Mouse (Mus musculus) layer of hippocampus, postnatal 25 days (tissue): Measurements from ENCODE around the gene Dnmt1. TPM values are rescaled to one million over a fixed set of nuclear protein-coding genes. Genes with fewer than 3 reads are reported as not detected.

Experiments
- DNase-seq, 2 experiments: peaks; one replicate each; pipeline ENCODE4 v3.0.0; 2022; ENCODE audit warnings: mixed read lengths in 2 of 2, low spot score in 1 of 2; ENCODE audit errors: extremely low spot score in 1 of 2
- total RNA-seq, 2 experiments: library from RNA; stranded (reverse); gene quantifications; 2 replicates each; pipeline ENCODE4 v1.2.3; 2021

The Dnmt1 gene
- total RNA-seq, 2 experiments from 2014 or later, result 34.6 to 36.3 TPM

- no peak for DNase-seq
Measured at GRCm38 (mm10) chr9:20946066-20946880, 13.4 kb downstream of the Dnmt1 start.

- no peak for DNase-seq
Measured at GRCm38 (mm10) chr9:20944697-20945370, 14.9 kb downstream of the Dnmt1 start.

- DNase-seq, result no peak
Measured at GRCm38 (mm10) chr9:20943911-20944310, 15.8 kb downstream of the Dnmt1 start.

- DNase-seq, result no peak
Measured at GRCm38 (mm10) chr9:20943396-20943795, 16.3 kb downstream of the Dnmt1 start.

- no peak for DNase-seq
Measured at GRCm38 (mm10) chr9:20923258-20923657, 36.4 kb downstream of the Dnmt1 start.

- DNase-seq, result no peak
Measured at GRCm38 (mm10) chr9:20916160-20916559, 43.5 kb downstream of the Dnmt1 start.

- DNase-seq, result no peak
Measured at GRCm38 (mm10) chr9:20909948-20910347, 49.7 kb downstream of the Dnmt1 start.

- no peak for DNase-seq
Measured at GRCm38 (mm10) chr9:20902174-20902491, 57.6 kb downstream of the Dnmt1 start.

GRCm38 (mm10) chr9:20901466-20902173 is 58.1 kb downstream of the Dnmt1 start:
- no peak for DNase-seq

GRCm38 (mm10) chr9:20898511-20899073 is 61.1 kb downstream of the Dnmt1 start, which contains the start of gene Eif3g:
TSS of gene Eif3g (minus strand) at chr9:20898623.
- DNase-seq, result peak; percentile 71 to 93

- no peak for DNase-seq
Measured at GRCm38 (mm10) chr9:20897736-20898510, 61.8 kb downstream of the Dnmt1 start.

GRCm38 (mm10) chr9:20895382-20895781 is 64.3 kb downstream of the Dnmt1 start:
- no peak for DNase-seq

- DNase-seq, result no peak
Measured at GRCm38 (mm10) chr9:20894629-20895028, 65.1 kb downstream of the Dnmt1 start.

- no peak for DNase-seq
Measured at GRCm38 (mm10) chr9:20893590-20894343, 65.9 kb downstream of the Dnmt1 start.

GRCm38 (mm10) chr9:20893069-20893468 is 66.6 kb downstream of the Dnmt1 start:
- DNase-seq, result no peak

GRCm38 (mm10) chr9:20892104-20892653 is 67.5 kb downstream of the Dnmt1 start:
- no peak for DNase-seq

- DNase-seq, result no peak
Measured at GRCm38 (mm10) chr9:20891339-20892103, 68.2 kb downstream of the Dnmt1 start.

GRCm38 (mm10) chr9:20890411-20890810 is 69.3 kb downstream of the Dnmt1 start:
- DNase-seq, result no peak
